Mouse (Mus musculus) liver, adult 2 months (tissue): ENCODE results near the gene Rpl10a.

Source experiments
- CTCF ChIP-seq: fragments of 200-500 bp; IDR thresholded peaks from 2 replicates; pipeline ENCODE4 v1.5.1; 2011; ENCODE audit warnings: low read depth, low read length, control low read depth
- POLR2A ChIP-seq: fragments of 200-500 bp; IDR thresholded peaks from 2 replicates; pipeline ENCODE4 v1.6.1; 2011; ENCODE audit warnings: low read length, control low read depth; ENCODE audit not compliant: insufficient read depth; ENCODE audit errors: extremely low read depth

DNA sequence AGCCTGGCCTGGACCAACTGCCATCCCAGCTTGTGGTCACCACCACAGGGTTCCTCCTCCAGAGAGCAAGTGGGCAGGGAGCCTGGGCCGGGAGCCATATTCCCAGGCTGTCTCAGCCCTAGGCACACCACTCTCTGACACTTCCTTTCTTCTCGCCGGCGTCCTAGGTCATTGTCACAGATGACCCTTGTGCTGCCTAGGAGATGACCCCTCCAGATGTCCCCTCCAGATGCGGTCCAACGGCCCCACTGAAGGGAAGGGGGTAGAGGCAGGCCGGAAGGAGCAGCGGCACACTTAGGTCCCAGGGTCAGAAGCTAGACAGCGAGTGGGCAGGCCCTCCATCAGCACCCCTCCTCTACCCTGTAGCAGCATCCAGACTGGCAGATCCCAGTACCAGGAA is 27.9 kb upstream of the Rpl10a start:
- TF ChIP-seq CTCF, result no peak
- TF ChIP-seq POLR2A, result no peak
